Mouse (Mus musculus): ENCODE results near the gene Zc3h7a.

- TF ChIP-seq CTCF (IDR thresholded peaks at IDR 0.05; ENCODE audit: insufficient read depth, low read depth, low read length) (no peak), POLR2A (IDR thresholded peaks at IDR 0.05; ENCODE audit: insufficient read depth, low read depth, low read length) (no peak)
Observed at GRCm38 (mm10) chr16:11092523-11092922, 83.7 kb downstream of the Zc3h7a start.

Data from olfactory bulb, adult 2 months (tissue).